Mouse (Mus musculus) regulatory T cell (primary cell): ENCODE data around the gene Tmem87a.

Source experiments
- in situ Hi-C: fragments of 300-600 bp; cut with MboI, MseI; formaldehyde crosslinking; loops from one replicate; pipeline ENCODE4 v1.15.1; 2025; ENCODE audit warnings: high pct_unique_total_duplicates

Tmem87a gene

DNA sequence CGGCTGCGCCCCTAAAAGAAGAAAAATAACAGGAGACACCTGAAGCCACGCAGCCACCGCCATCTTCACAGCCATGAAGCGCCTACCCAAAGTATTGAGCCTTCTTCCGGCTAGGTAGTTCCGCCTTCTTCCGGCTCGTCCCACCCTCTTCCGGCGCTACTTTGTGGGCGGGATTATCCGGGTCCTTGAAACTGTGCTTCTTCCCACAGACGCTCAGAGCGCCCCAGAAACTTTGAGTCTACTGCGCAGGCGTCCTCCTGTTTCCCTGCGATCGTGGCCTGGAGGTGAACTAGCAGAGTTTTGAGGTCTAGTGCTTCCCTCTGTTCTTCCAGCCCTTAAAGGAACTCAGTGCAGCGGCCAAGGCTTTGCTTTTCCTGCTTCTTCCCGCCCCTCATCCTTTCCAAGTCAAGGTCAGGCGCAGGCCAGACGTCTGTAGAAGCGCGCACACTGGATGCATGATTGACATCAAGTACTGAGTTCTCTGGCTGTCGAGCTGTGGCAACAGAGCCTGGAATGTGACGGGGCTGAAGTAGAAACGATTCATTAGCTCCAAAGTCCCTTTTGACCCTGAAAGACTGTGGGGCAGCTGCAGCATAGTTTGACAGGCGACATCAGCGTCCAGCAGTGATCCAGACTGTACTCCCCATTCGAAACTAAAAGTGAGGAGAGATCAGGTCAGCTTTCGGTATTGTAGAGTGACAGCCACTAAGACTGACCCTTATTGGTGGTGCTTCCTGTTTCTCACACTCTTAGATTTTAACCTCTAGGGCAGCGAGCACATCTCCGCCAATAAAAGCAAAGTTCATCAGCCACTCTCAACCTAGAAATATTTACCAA lies at the start of gene Tmem87a:
Gene Tmem87a, minus strand, starts transcription at position 128 of the 837 bp plus-strand sequence.
- in situ Hi-C loops = loop anchor here (10.0 kb wide), 1 partner anchor 161 kb away; the partner anchor contains the start of genes Snap23 and Zfp106

DNA sequence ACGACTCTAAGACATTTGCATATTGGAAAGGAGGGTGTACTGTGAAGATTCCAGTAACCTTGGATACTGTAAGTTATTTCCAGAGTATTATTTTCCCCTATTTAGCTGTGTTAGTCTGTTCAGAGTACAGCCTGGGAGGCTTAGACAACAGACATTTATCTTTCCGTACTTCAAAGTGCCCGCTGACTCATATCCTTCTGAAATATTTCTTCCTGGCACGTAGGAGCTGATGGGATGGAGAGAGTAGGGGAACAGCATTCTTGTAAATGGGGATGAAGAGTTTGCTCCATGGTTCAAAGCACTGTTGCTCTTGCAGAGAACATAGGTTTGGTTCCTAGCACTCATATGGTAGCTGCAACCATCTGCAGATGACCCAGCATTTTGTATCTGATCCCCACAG lies 48.7 kb upstream of the Tmem87a start:
- in situ Hi-C loops = no loop called here

DNA sequence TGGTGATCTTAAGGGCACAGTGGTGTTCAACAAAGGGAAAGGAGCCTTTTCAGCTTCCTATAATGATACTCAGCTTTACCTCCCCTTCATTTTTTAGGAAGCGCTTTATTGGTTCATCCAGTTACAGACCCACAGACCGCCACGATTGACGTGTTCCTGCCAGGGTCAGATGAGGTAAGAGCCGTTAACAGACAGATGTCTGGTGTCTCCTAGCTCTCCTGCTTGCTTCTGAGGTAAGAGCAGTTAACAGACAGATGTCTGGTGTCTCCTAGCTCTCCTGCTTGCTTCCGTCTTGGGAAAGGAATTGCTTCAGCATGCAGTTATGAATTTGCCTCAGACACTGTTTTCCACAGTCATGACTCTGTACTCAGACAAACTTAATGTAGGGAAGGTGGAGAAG lies 46.8 kb upstream of the Tmem87a start:
- in situ Hi-C loops = no loop called here

DNA sequence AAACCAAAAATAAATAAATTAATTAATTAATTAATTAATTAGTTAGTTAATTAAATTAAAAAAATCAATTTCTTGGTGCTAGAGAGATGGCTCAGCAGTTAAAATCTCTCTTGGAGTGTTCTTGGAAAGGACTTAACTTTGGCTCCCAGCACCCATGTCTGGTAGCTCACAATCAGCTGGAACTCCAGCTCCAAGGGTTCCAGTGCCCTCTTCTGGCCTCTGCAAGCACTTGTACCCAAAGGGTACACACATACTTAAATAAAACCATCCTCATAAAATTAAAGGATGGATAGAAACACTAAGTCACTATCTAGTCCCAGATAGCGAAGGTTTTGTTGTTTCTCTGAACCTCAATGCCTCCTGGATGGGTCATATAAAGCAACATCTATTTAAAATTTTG lies 43.4 kb upstream of the Tmem87a start:
- in situ Hi-C loops = no loop called here

DNA sequence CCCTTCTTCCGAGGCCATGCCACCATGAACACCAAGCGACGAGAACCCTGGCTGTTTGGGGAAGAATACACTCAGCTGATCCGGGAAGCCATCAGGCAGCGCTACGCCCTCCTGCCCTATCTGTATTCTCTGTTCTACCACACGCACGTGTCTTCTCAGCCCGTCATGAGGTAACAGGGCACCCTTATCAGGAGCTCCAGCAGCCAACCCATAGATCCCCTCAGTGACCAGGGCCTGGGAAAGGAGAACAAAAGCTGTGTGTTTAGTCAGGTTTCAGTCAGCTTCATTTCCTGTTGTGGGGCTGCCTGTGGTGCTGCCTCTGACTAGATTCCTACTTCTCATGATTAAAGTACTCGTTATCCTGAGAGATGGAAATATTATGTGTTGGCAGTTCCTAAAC lies 42.5 kb upstream of the Tmem87a start:
- in situ Hi-C loops = no loop called here

DNA sequence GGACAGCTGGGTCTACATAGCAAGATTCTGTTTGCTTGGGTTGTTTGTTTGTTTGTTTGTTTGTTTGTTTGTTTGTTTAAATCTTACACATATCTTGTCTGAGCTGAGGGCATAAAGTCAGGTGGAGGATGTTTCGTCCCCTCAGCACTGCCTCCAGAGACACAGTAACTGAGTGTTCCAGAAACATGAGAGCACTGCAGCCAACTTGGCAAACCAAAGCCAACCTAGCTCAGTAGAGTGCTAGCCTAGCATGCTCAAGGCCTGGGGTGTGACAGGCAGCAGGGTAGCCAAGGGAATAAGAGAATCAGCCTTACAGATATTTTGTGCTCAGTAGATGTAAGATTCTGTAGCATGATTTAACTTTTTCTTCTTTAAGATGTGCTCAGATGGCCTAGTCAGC lies 40.6 kb upstream of the Tmem87a start:
- in situ Hi-C loops = no loop called here

DNA sequence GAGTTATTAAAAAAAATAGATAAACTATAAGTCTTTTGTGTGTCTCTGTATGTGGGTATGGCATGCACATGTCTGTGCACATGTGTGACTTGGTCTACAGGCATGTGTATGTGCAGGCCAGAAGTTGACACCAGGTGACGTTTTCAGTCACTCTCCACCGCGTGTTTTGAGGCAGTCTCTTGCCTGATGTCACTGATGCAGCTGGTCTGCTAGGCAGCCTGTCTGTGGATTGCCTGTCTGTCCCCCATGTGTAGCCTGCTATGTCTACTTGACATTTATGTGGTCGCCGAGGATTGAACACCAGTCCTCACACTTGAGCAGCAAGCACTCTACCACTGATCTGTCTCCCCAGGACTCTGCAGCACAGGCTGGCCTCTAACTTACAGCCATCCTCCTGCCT lies 20.5 kb upstream of the Tmem87a start:
- in situ Hi-C loops = no loop called here

DNA sequence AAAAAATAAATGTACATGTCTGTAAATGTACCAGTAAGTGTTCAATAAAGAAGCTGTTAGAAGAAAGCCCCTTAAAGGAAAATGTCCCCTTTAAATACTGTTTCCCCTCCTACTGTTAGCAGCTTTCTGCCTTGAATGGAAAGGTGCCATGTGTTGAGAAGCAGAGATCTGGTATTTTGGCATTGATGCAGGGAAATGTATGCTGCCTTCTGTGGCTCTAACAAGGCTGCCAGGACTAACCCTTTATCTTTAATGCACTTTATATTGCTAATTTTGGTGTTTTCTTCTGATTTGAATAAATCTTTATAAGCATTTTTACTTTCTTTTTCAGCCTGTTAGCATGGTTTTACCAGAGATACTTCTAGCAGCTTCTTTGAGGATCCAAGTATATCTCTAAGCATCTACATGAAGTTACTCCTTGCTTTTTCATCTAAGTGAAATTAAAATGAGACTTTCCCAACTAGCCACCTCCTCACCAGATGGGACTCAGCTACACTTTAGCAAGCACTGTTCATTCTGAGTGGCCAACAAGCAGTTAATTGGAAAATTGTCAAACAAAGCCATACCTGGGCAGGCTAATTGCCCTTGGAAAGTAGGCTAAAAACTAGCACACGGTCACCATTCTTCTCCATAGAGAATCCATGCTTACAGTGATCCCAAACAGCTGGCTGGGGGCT lies 11.0 kb upstream of the Tmem87a start:
- in situ Hi-C loops = no loop called here

DNA sequence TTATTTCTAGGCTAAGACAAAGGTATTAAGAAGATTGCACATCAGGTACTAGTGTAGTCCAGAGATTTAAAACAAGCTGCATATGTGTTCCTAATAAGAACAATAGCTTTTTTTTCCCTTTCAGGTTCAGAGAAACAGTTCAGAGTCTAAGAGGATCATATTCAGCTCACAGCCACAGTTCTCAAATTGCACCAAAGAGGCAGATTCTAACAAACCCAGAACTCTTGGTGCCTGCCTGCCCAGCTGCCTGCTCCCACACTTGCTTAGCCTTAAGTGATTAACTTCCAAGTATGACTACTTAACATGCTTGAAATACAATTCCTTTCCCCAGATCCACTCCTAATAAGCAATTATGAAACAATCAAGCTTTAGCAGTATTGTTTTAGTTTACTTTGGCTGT lies 10.2 kb upstream of the Tmem87a start:
- in situ Hi-C loops = no loop called here

DNA sequence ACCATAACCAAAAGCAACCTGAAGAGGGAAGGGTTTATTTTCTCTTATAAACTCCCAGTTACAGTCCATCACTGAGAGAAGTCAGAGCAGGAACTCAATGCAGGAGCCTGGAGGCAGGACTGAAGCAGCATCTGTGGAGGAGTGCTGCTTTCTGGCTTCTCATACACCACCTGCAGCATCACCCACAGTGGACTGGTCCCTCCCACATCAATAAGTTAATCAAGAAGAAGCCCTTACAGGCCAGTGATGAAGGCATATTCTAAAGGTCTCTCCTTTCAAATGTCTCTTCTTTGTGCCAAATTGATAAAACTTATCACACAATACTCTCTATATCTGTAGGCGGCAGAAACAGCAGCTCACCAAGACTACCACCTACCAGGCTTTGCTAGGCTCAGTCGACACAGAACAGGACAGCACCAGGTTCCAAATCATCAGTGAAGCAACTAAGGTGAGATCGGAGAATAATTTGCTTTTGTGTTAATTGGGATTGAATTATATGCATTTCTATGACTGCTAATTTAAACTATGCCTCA lies 7.2 kb upstream of the Tmem87a start:
- in situ Hi-C loops = no loop called here

DNA sequence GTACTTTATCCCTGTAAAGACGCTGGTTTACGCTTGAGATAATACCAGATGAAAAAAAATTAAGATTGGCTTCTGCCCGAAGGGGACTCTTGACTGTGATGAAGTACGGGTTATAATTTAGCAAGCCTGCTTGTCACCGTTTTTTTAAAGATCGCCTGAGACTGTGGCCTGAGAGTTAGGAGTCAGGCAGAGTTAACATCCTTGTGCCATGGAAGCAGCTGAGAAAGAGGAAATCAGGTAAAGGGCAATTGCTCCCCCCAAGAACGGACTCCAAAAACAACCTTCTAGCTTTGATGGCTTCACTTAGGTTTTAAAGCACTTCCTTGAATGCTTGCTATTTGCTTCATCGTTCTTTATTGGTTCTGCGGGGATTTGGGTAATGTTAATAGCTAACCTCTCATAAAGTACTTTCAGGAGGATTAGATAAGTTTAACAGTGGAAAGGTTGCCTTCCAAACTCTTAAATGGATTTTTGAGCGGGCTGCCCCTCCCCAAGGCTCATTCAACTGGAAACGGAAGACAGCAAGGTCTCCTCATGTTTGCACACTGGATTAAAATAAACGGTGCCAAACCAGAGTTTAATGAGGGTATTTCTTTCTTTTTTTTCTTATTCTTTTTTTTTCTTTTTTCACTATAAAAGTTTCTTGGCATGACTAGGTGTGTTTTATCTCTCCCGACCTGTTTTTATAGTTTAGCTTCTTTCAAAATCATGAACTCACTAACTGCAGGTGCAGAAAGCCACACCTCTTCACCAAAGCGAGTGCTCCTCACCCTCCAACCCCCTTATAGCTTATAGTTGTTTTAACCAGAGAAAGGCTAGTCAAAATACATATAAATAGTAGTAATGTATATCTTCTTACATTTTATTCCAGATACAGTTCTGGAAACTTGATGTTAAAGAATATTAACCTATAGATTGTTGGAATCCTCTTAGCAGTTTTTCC lies 1.2 kb upstream of the Tmem87a start:
- in situ Hi-C loops = loop anchor here (10.0 kb wide), 1 partner anchor 160 kb away; the partner anchor contains the start of genes Snap23 and Zfp106

DNA sequence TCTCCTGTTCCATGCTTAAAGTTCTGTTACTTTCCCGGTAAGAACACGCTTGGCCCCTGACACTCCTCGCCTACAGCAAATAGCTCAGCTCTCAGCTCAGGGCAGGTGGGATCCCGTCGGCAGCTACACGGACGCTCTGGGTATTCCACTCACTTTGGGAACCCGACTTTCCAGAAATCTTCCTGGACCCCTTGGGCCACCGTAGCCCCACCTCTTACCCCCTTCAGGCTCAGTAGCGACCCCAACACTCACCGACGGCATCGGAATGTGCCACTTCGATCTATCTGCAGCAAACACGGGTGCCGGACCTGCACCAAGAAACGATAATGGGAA lies 294 bp downstream of the Tmem87a start, which contains the start of gene Ganc:
Gene Ganc, plus strand, starts transcription at position 244 of the 333 bp plus-strand sequence.
- in situ Hi-C loops = loop anchor here (10.0 kb wide), 1 partner anchor 161 kb away; the partner anchor contains the start of genes Snap23 and Zfp106

DNA sequence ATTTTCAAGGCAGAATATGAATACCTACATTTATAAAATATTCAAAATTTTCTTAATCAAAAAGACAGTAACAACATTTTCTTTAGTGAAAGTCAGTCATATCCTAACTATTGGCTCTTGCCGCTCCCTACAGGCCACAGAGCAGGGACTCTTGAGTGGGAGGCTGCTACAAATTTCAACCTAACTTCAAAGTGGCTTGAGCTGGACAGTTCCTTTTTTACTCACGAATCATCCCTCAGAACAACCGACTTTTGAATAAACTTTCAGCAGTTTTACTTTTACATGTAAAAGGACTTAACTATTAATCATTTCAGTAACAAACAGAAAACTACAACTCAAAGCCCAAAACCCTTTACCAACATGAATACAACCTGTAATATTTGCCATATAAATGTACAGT lies 1.1 kb downstream of the Tmem87a start:
- in situ Hi-C loops = loop anchor here (10.0 kb wide), 1 partner anchor 162 kb away; the partner anchor contains the start of genes Snap23 and Zfp106

DNA sequence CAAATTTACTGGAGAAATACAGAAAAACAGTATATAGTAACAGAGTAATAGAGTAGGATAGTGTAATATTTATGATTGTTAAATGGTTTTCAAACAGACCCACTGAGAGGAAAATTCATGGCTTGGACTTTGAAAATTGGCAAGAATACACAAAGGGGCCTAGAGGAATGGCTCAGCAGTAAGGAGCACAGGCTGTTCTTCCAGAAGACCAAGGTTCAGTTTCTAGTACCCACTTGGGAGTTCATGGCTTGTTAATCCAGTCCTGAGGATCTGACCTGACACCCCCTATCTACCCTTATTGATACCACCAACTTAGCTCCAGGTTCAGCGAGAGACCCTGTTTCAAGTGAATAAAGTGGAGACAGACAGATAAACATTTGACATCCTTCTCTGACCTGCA lies 6.0 kb downstream of the Tmem87a start:
- in situ Hi-C loops = loop anchor here (25.0 kb wide), 1 partner anchor 936 kb away; no protein-coding TSS in a partner anchor

DNA sequence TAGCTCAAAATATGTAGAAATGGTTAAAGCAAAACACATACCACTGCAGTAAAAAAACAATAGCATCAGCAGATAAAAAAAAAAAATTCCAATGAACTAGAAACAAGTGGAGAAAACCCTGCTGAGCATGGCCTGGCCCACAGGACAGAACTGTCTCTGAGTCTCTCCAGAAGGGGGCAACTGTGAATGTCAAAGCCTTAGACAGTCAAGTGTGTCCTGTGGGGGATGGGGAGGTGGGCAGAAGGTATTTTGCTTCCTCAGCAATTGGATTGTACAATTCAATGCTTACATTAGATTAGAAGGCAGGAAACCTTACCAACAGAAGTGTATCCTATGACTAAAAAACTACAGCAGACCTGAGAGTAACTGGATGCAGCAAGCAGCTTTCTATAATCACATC lies 11.5 kb downstream of the Tmem87a start:
- in situ Hi-C loops = loop anchor here (25.0 kb wide), 1 partner anchor 930 kb away; no protein-coding TSS in a partner anchor

DNA sequence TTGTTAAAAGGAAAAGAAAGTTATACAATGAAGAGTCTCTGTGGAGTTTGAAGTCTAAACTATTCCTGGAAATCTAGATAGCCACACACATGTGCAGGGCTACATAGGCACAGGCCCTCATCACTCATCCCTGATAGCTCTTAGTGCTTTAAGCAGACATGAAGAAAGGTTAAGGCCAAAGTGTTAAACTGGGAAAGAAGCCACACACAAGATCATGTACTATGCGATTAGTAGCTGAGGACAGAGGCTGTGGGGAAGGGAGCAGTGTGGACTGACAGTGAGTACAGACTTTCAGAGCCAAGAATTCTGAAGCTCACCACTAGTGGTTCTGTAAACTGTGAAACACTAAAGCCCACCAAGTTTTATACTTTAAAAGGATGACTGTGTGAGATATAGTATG lies 13.0 kb downstream of the Tmem87a start:
- in situ Hi-C loops = loop anchor here (25.0 kb wide), 1 partner anchor 929 kb away; no protein-coding TSS in a partner anchor

DNA sequence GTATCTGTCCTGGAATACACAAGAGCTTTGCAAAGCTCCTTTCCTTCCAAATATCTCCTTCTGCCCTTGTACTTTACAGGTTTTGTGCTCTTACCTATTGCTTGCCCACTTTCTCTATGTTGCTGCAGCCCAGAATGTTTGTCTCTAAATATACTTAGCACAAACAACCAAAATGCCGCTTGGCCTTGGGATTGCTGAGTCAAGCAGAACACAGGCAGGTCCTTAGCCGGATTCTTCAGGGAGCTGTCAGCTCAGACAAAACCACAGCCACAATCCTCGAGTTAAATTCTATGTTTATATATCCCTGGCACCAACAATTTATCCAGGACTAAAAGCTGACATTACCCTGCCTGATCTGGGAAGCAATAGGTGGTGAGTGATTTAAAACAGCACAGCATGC lies 14.5 kb downstream of the Tmem87a start:
- in situ Hi-C loops = loop anchor here (25.0 kb wide), 1 partner anchor 927 kb away; no protein-coding TSS in a partner anchor

DNA sequence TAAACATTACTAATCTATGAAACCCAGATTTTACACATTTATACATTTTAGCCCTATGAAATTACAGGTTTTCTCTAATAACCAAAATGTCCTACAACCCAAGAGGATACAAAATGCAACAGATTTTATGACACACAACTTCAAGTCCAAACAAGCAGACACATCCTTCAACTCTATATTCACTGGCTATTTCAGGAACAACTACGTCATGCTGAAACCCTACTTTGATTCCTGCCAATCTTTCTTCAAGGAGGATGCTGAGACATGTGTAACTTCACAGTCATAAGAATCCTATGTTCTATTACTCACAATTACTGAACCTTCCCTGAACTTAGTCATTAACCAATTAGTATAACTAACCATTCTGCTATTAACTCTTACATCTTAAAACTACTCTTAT lies 16.6 kb downstream of the Tmem87a start:
- in situ Hi-C loops = loop anchor here (25.0 kb wide), 1 partner anchor 925 kb away; no protein-coding TSS in a partner anchor

DNA sequence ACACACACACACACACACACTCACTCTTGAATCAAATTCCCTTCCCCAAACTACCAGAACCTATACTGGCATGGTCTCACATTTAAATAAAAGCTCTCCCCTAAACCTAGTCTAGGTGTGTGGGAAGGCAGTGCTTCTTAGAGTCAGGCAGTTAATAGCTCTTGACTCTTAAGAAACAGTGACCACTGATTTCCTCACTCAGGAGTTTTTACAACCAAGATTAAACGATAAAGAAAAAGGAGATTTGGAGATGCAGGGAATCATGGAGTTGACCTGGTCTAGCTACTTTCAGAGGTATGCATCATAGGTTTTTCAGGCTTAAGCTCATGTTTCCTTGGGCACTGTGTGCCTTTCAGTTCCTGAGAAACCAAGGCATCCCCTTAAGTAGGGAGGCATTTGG lies 17.6 kb downstream of the Tmem87a start:
- in situ Hi-C loops = loop anchor here (25.0 kb wide), 1 partner anchor 924 kb away; no protein-coding TSS in a partner anchor

DNA sequence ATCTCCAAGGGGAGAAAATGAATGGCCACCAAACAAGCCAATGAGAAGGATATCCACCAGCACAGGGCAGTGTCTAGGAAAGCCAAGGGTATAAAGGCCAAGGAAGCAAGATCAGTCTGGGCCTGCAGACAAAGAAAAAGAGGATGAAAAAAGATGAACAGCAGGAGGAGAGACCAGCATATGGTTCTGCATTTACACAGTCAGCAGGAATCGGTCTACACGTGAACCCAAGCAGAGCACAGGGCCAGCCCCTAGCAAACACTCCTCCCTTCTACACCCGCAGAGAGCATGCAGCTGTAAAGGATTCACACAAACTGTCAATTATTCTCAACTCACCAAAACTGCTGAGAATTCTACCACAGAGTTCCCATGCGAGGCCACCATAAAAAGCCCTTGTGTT lies 30.1 kb downstream of the Tmem87a start:
- in situ Hi-C loops = no loop called here
